Mouse (Mus musculus) kidney, embryonic 16.5 days (tissue): ENCODE results near the gene Tmco2. TPM values are rescaled to one million over a fixed set of nuclear protein-coding genes. Genes with fewer than 3 reads are reported as not detected.
"Not testable (repeated sequence)": the region's sequence is repeated elsewhere in the genome, so short reads cannot be mapped to it uniquely, and the experiment has no call there.

Experiments used
- ATAC-seq: fragments of 200-750 bp; cut with Nextera tagmentation; 2 replicates; pipeline ENCODE4 v1.8.0; 2017; ENCODE audit warnings: moderate TSS enrichment; ENCODE audit not compliant: low FRiP score, low TSS enrichment
- H3K27ac ChIP-seq: fragments of 300-500 bp; sonication (generic); 2 replicates; pipeline ENCODE4 v1.5.1; 2014; ENCODE audit warnings: low read length
- H3K27me3 ChIP-seq: fragments of 300-500 bp; sonication (generic); 2 replicates; pipeline ENCODE4 v1.6.1; 2014; ENCODE audit warnings: low read length, control low read depth, mixed read lengths; ENCODE audit not compliant: insufficient read depth
- H3K36me3 ChIP-seq: fragments of 300-500 bp; sonication (generic); 2 replicates; pipeline ENCODE4 v1.6.1; 2014; ENCODE audit warnings: low read length, control low read depth, mixed read lengths; ENCODE audit not compliant: insufficient read depth
- H3K4me1 ChIP-seq: fragments of 300-500 bp; sonication (generic); 2 replicates; pipeline ENCODE4 v1.6.1; 2014; ENCODE audit warnings: low read length, control low read depth, mixed read lengths; ENCODE audit not compliant: insufficient read depth
- H3K4me2 ChIP-seq: fragments of 300-500 bp; sonication (generic); replicated peaks from 2 replicates; pipeline ENCODE4 v1.6.1; 2014; ENCODE audit warnings: low read depth, low read length
- H3K4me3 ChIP-seq: fragments of 300-500 bp; sonication (generic); 2 replicates; pipeline ENCODE4 v1.5.1; 2014; ENCODE audit warnings: mild to moderate bottlenecking, low read length
- H3K9ac ChIP-seq: fragments of 300-500 bp; sonication (generic); replicated peaks from 2 replicates; pipeline ENCODE4 v1.6.1; 2014; ENCODE audit warnings: low read length
- H3K9me3 ChIP-seq: fragments of 300-500 bp; sonication (generic); 2 replicates; pipeline ENCODE4 v1.6.1; 2016; ENCODE audit warnings: low read length, control low read depth
- WGBS: fragments of 180-500 bp; shearing (Covaris S2); extraction: QIAGEN DNeasy Blood & Tissue Kit; methylation state at CpG from one replicate; pipeline ENCODE4 v1.1.7; 2014; 5-methylcytosine and 5-hydroxymethylcytosine counted together
- polyA plus RNA-seq: library from polyadenylated mRNA; unstranded; fragments of >200 nt; fragmentation: Nextera tagmentation; extraction: Ambion mirVana; gene quantifications from 2 replicates; pipeline ENCODE4 v1.2.1, GENCODE M21; 2015

The Tmco2 gene
- polyA plus RNA-seq, 1 experiment from 2014 or later = not detected

- H3K4me3 ChIP-seq, H3K4me1 ChIP-seq, H3K9ac ChIP-seq, H3K4me2 ChIP-seq, ATAC-seq, H3K9me3 ChIP-seq, H3K27me3 ChIP-seq, H3K27ac ChIP-seq: not testable (repeated sequence)
- 88% methylated on average over 10 of the region's 10 CpGs for WGBS
- H3K36me3 ChIP-seq = peaks cover 22% of the 10 kb centered on the region
Observed at GRCm38 (mm10) chr4:121059218-121059617, 49.8 kb downstream of the Tmco2 start.

- H3K27ac ChIP-seq = no peak overlapping the region
- 66% methylated on average over 2 of the region's 2 CpGs for WGBS
- no peak overlapping the region for H3K4me3 ChIP-seq
- no peak overlapping the region for H3K9ac ChIP-seq
- no peak for ATAC-seq
- H3K36me3 ChIP-seq = peaks cover 16% of the 10 kb centered on the region
- peaks cover 6% of the 10 kb centered on the region; the same call in 1 of the 2 replicates for H3K27me3 ChIP-seq
- H3K9me3 ChIP-seq = no peaks in the 10 kb centered on the region
- no peak overlapping the region for H3K4me2 ChIP-seq
- H3K4me1 ChIP-seq = peaks cover 4% of the 10 kb centered on the region; the same call in 1 of the 2 replicates
Observed at GRCm38 (mm10) chr4:121057032-121057431, 52.0 kb downstream of the Tmco2 start.

- 49% methylated on average over 3 of the region's 3 CpGs for WGBS
- ATAC-seq = no peak
- Histone ChIP-seq H3K9ac (no peak overlapping the region), H3K4me3 (no peak overlapping the region), H3K27me3 (peaks cover 9% of the 10 kb centered on the region; the same call in 1 of the 2 replicates), H3K4me2 (no peak overlapping the region), H3K36me3 (peaks cover 10% of the 10 kb centered on the region), H3K9me3 (no peaks in the 10 kb centered on the region), H3K27ac (no peak overlapping the region), H3K4me1 (peaks cover 4% of the 10 kb centered on the region; the same call in 1 of the 2 replicates)
Observed at GRCm38 (mm10) chr4:121056342-121056741, 52.7 kb downstream of the Tmco2 start.

Other genes starting within 250 kb of the Tmco2 start
- gene Exo5, start 184.2 kb downstream of the Tmco2 start, polyA plus RNA-seq = 33.0 and 35.2 TPM in 2 replicates
- gene Zfp69, start 157.5 kb downstream of the Tmco2 start, polyA plus RNA-seq = 10.3 TPM in 2 replicates
- 12.9 and 15.0 TPM in 2 replicates for gene Smap2, start 92.0 kb downstream of the Tmco2 start, polyA plus RNA-seq
- 3.3 and 4.9 TPM in 2 replicates for gene Col9a2, start 69.8 kb downstream of the Tmco2 start, polyA plus RNA-seq
- 40.8 and 42.4 TPM in 2 replicates for gene Zmpste24, start 11.0 kb downstream of the Tmco2 start, polyA plus RNA-seq
- gene Rlf, start 105.9 kb upstream of the Tmco2 start, polyA plus RNA-seq = 23.8 and 26.3 TPM in 2 replicates
- not detected in 2 replicates for gene Gm12888, start 215.7 kb upstream of the Tmco2 start, polyA plus RNA-seq